Mouse (Mus musculus) MEL (cell line): Measurements from ENCODE around the gene Mxra8. TPM values are rescaled to one million over a fixed set of nuclear protein-coding genes. Genes with fewer than 3 reads are reported as not detected.

ENCODE experiments used
- DNase-seq: peaks from one replicate; pipeline ENCODE4 v3.0.0; 2011; ENCODE audit warnings: low read depth, low spot score
- H3K27ac ChIP-seq: 2 replicates; pipeline ENCODE4 v1.5.1; 2012; ENCODE audit warnings: low read depth, mild to moderate bottlenecking, control low read depth, low read length, moderate library complexity; ENCODE audit not compliant: control insufficient read depth
- H3K27me3 ChIP-seq, 2 experiments: fragments of 150-350 bp in 1 of 2; sonication (generic) in 1 of 2; 2 replicates each; pipeline ENCODE4 v1.6.1; 2012; ENCODE audit warnings: low read length in 2 of 2, mild to moderate bottlenecking in 2 of 2, improper control_type of control experiment in 1 of 2, moderate library complexity in 1 of 2; ENCODE audit not compliant: insufficient read depth in 2 of 2, control insufficient read depth in 1 of 2
- H3K36me3 ChIP-seq, 2 experiments: 2 replicates each; pipeline ENCODE4 v1.6.1; 2012 to 2014; ENCODE audit warnings: low read length in 2 of 2, improper control_type of control experiment in 1 of 2, inconsistent platforms in 1 of 2, mild to moderate bottlenecking in 1 of 2; ENCODE audit not compliant: insufficient read depth in 2 of 2, control insufficient read depth in 1 of 2
- H3K4me1 ChIP-seq, 2 experiments: fragments of 150-350 bp in 1 of 2; sonication (generic) in 1 of 2; 2 replicates each; pipeline ENCODE4 v1.6.1; 2012; ENCODE audit warnings: low read length in 2 of 2, improper control_type of control experiment in 1 of 2, mild to moderate bottlenecking in 1 of 2; ENCODE audit not compliant: insufficient read depth in 2 of 2, control insufficient read depth in 1 of 2
- H3K4me3 ChIP-seq, 2 experiments: fragments of 150-350 bp in 1 of 2; sonication (generic) in 1 of 2; 2 replicates each; pipeline ENCODE4 v1.5.1; 2012; ENCODE audit warnings: low read depth in 2 of 2, low read length in 2 of 2, mild to moderate bottlenecking in 2 of 2, moderate library complexity in 2 of 2, control low read depth in 1 of 2, improper control_type of control experiment in 1 of 2; ENCODE audit not compliant: control insufficient read depth in 1 of 2, insufficient read depth in 1 of 2
- H3K79me2 ChIP-seq: 2 replicates; pipeline ENCODE4 v1.6.1; 2012; ENCODE audit warnings: mild to moderate bottlenecking, low read length, moderate library complexity; ENCODE audit not compliant: control insufficient read depth, poor library complexity, insufficient read depth
- H3K9ac ChIP-seq: 2 replicates; pipeline ENCODE4 v1.6.1; 2012; ENCODE audit warnings: low read depth, mild to moderate bottlenecking, control low read depth, low read length, moderate library complexity; ENCODE audit not compliant: control insufficient read depth, poor library complexity, severe bottlenecking
- H3K9me3 ChIP-seq: fragments of 150-350 bp; sonication (generic); replicated peaks from 2 replicates; pipeline ENCODE4 v1.6.1; 2012; ENCODE audit warnings: mild to moderate bottlenecking, low read length, improper control_type of control experiment, moderate library complexity; ENCODE audit not compliant: insufficient read depth
- BHLHE40 ChIP-seq: IDR thresholded peaks from 2 replicates; pipeline ENCODE4 v1.6.1; 2012; ENCODE audit warnings: low read depth, mild to moderate bottlenecking, inconsistent platforms, low read length, improper control_type of control experiment, borderline replicate concordance
- CHD1 ChIP-seq: IDR thresholded peaks from 2 replicates; pipeline ENCODE4 v1.6.1; 2012; ENCODE audit warnings: low read depth, mild to moderate bottlenecking, inconsistent platforms, low read length, improper control_type of control experiment
- CHD2 ChIP-seq: IDR thresholded peaks from 2 replicates; pipeline ENCODE4 v1.6.1; 2011; ENCODE audit warnings: low read length, improper control_type of control experiment
- CTCF ChIP-seq, 3 experiments: IDR thresholded peaks in 2 of 3; conservative IDR thresholded peaks in 1 of 3; 2 replicates each; pipeline ENCODE4 v1.5.1; 2011 to 2012; ENCODE audit warnings: low read length in 3 of 3, low read depth in 2 of 3, mild to moderate bottlenecking in 2 of 3, improper control_type of control experiment in 1 of 3, inconsistent platforms in 1 of 3, mixed read lengths in 1 of 3, moderate library complexity in 1 of 3; ENCODE audit not compliant: control insufficient read depth in 1 of 3, insufficient read depth in 1 of 3, poor library complexity in 1 of 3, severe bottlenecking in 1 of 3
- E2F4 ChIP-seq: IDR thresholded peaks from 2 replicates; pipeline ENCODE4 v1.6.1; 2011; ENCODE audit warnings: low read depth, low read length, improper control_type of control experiment, borderline replicate concordance
- ELF1 ChIP-seq: IDR thresholded peaks from 2 replicates; pipeline ENCODE4 v1.6.1; 2014; ENCODE audit warnings: low read depth, mild to moderate bottlenecking, inconsistent platforms, low read length, improper control_type of control experiment, moderate library complexity
- EP300 ChIP-seq, 2 experiments: IDR thresholded peaks; 2 replicates each; pipeline ENCODE4 v1.6.1; 2011; ENCODE audit warnings: improper control_type of control experiment in 2 of 2, low read length in 2 of 2, low read depth in 1 of 2, mild to moderate bottlenecking in 1 of 2
- GABPA ChIP-seq: IDR thresholded peaks from 2 replicates; pipeline ENCODE4 v1.6.1; 2012; ENCODE audit warnings: low read depth, mild to moderate bottlenecking, inconsistent platforms, low read length, improper control_type of control experiment, moderate library complexity
- GATA1 ChIP-seq: IDR thresholded peaks from 2 replicates; pipeline ENCODE4 v1.6.1; 2011; ENCODE audit warnings: low read depth, low read length, improper control_type of control experiment
- HCFC1 ChIP-seq: IDR thresholded peaks from 2 replicates; pipeline ENCODE4 v1.6.1; 2012; ENCODE audit warnings: low read depth, mild to moderate bottlenecking, inconsistent platforms, low read length, improper control_type of control experiment, moderate library complexity
- JUND ChIP-seq: IDR thresholded peaks from 2 replicates; pipeline ENCODE4 v1.6.1; 2011; ENCODE audit warnings: low read depth, mild to moderate bottlenecking, improper control_type of control experiment, low read length
- KAT2A ChIP-seq: conservative IDR thresholded peaks from 2 replicates; pipeline ENCODE4 v1.6.1; 2012; ENCODE audit warnings: low read depth, low read length, improper control_type of control experiment, inconsistent platforms
- MAFK ChIP-seq: IDR thresholded peaks from 2 replicates; pipeline ENCODE4 v1.6.1; 2011; ENCODE audit warnings: low read depth, mild to moderate bottlenecking, low read length, improper control_type of control experiment, borderline replicate concordance
- MAX ChIP-seq: IDR thresholded peaks from 2 replicates; pipeline ENCODE4 v1.6.1; 2011; ENCODE audit warnings: low read length, improper control_type of control experiment
- MEF2A ChIP-seq: IDR thresholded peaks from 2 replicates; pipeline ENCODE4 v1.6.1; 2014; ENCODE audit warnings: low read depth, mild to moderate bottlenecking, inconsistent platforms, low read length, improper control_type of control experiment; ENCODE audit not compliant: poor library complexity, insufficient replicate concordance, severe bottlenecking; ENCODE audit errors: extremely low read depth
- MXI1 ChIP-seq: IDR thresholded peaks from 2 replicates; pipeline ENCODE4 v1.6.1; 2011; ENCODE audit warnings: mild to moderate bottlenecking, low read depth, low read length, improper control_type of control experiment
- MYB ChIP-seq: IDR thresholded peaks from 2 replicates; pipeline ENCODE4 v1.6.1; 2011; ENCODE audit warnings: mild to moderate bottlenecking, low read depth, low read length, improper control_type of control experiment
- MYC ChIP-seq: IDR thresholded peaks from 2 replicates; pipeline ENCODE4 v1.6.1; 2011; ENCODE audit warnings: low read depth, mild to moderate bottlenecking, low read length, improper control_type of control experiment, moderate library complexity
- POLR2A ChIP-seq, 2 experiments: IDR thresholded peaks; 2 replicates each; pipeline ENCODE4 v1.6.1; 2011 to 2012; ENCODE audit warnings: low read length in 2 of 2, mild to moderate bottlenecking in 2 of 2, control low read depth in 1 of 2, improper control_type of control experiment in 1 of 2, low read depth in 1 of 2, moderate library complexity in 1 of 2; ENCODE audit not compliant: control insufficient read depth in 1 of 2, insufficient read depth in 1 of 2, poor library complexity in 1 of 2
- POLR2AphosphoS5 ChIP-seq: IDR thresholded peaks from 2 replicates; pipeline ENCODE4 v1.6.1; 2012; ENCODE audit warnings: low read depth, borderline replicate concordance, mild to moderate bottlenecking, inconsistent platforms, low read length, moderate library complexity, mixed read lengths
- RAD21 ChIP-seq: IDR thresholded peaks from 2 replicates; pipeline ENCODE4 v1.6.1; 2011; ENCODE audit warnings: mild to moderate bottlenecking, low read depth, low read length, improper control_type of control experiment
- RCOR1 ChIP-seq: IDR thresholded peaks from 2 replicates; pipeline ENCODE4 v1.6.1; 2012; ENCODE audit warnings: low read depth, mild to moderate bottlenecking, inconsistent platforms, low read length, improper control_type of control experiment
- SMC3 ChIP-seq: IDR thresholded peaks from 2 replicates; pipeline ENCODE4 v1.6.1; 2011; ENCODE audit warnings: low read depth, low read length, improper control_type of control experiment
- TBP ChIP-seq: IDR thresholded peaks from 2 replicates; pipeline ENCODE4 v1.8.0; 2011; ENCODE audit warnings: low read depth, low read length, improper control_type of control experiment
- TCF12 ChIP-seq: IDR thresholded peaks from 2 replicates; pipeline ENCODE4 v1.6.1; 2014; ENCODE audit warnings: low read depth, mild to moderate bottlenecking, inconsistent platforms, low read length, improper control_type of control experiment, moderate library complexity
- UBTF ChIP-seq: IDR thresholded peaks from 2 replicates; pipeline ENCODE4 v1.6.1; 2012; ENCODE audit warnings: low read depth, mild to moderate bottlenecking, inconsistent platforms, low read length, improper control_type of control experiment, moderate library complexity, borderline replicate concordance; ENCODE audit not compliant: insufficient read depth
- USF1 ChIP-seq: IDR thresholded peaks from 2 replicates; pipeline ENCODE4 v1.6.1; 2014; ENCODE audit warnings: low read depth, mild to moderate bottlenecking, inconsistent platforms, low read length, improper control_type of control experiment, moderate library complexity
- ZKSCAN1 ChIP-seq: IDR thresholded peaks from 2 replicates; pipeline ENCODE4 v1.6.1; 2012; ENCODE audit warnings: low read depth, mild to moderate bottlenecking, inconsistent platforms, low read length, improper control_type of control experiment, moderate library complexity
- ZMIZ1 ChIP-seq: IDR thresholded peaks from 2 replicates; pipeline ENCODE4 v1.6.1; 2012; ENCODE audit warnings: low read depth, mild to moderate bottlenecking, inconsistent platforms, low read length, improper control_type of control experiment, moderate library complexity
- ZNF384 ChIP-seq: IDR thresholded peaks from 2 replicates; pipeline ENCODE4 v1.6.1; 2012; ENCODE audit warnings: low read depth, mild to moderate bottlenecking, inconsistent platforms, low read length, improper control_type of control experiment
- polyA plus RNA-seq, 2 experiments: library from polyadenylated mRNA; stranded (reverse) in 1 of 2; unstranded in 1 of 2; fragments of >175 nt in 1 of 2; fragments of >200 nt in 1 of 2; gene quantifications; 2 replicates each; pipeline versions ENCODE4 v1.2.1 to v1.2.4; 2012; ENCODE audit warnings: low replicate concordance in 2 of 2, low read depth in 1 of 2; ENCODE audit not compliant: insufficient read length in 2 of 2, insufficient read depth in 1 of 2, missing spikeins in 1 of 2
- total RNA-seq: library from RNA; depleted of rRNA; stranded (reverse); fragments of 300-350 nt; gene quantifications from 2 replicates; pipeline ENCODE4 v1.2.3, GENCODE M21; 2012

Gene Mxra8
- total and polyA plus RNA-seq, 3 experiments, result 0.46 TPM; not detected in 2

DNA sequence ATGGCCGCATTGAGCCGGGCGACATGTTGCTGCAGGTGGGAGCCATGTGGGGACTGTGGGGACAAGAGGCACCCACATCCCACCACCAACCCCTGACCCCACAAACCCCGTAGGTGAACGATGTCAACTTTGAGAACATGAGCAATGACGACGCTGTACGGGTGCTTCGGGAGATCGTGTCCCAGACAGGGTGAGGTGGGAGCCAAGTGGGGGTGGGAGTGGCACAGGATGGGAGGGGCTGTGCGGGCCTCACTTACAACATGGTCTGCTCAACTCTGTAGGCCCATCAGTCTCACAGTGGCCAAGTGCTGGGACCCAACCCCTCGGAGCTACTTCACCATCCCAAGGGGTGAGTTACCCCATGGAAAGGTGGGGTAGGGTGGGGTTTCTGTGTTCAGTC, 15.5 kb downstream of the Mxra8 start:
- no peak overlapping the region for H3K9ac ChIP-seq
- H3K36me3 ChIP-seq, result peaks cover 2 to 4% of the 10 kb centered on the region in 2 experiments; a peak in 3 of 4 replicates
- no peak overlapping the region for H3K4me3 ChIP-seq
- H3K9me3 ChIP-seq, result no peaks in the 10 kb centered on the region
- H3K27ac ChIP-seq, result no peak overlapping the region
- H3K4me1 ChIP-seq, result peaks cover 11 to 22% of the 10 kb centered on the region in 2 experiments
- H3K79me2 ChIP-seq, result peaks cover 23% of the 10 kb centered on the region
- H3K27me3 ChIP-seq, result no peaks in the 10 kb centered on the region
- TF ChIP-seq UBTF (no peak), GATA1 (no peak), TBP (no peak), ELF1 (no peak), MAX (no peak), ZKSCAN1 (no peak), MYC (no peak), TCF12 (no peak), SMC3 (no peak), MEF2A (no peak), MYB (no peak), ZMIZ1 (no peak), MXI1 (no peak), MAFK (no peak), USF1 (no peak), GABPA (no peak), RCOR1 (no peak), CHD2 (no peak), RAD21 (no peak), JUND (no peak)
- no peak for DNase-seq

DNA sequence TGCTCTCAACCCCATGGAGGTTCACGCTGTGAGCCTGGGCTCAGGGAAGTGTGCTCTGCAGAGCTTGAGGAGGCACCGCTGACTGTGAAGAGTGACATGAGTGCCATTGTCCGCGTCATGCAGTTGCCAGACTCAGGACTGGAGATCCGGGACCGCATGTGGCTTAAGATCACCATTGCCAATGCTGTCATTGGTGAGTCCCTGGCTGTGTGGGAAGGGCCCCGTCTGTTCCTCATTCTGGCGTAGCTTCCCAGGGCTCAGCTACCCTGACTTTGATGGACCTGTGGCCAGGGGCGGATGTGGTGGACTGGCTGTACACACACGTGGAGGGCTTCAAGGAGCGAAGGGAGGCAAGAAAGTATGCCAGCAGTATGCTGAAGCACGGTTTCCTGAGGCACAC, 16.6 kb downstream of the Mxra8 start:
- Histone ChIP-seq H3K27ac (no peak overlapping the region), H3K36me3 (peaks cover 2 to 4% of the 10 kb centered on the region in 2 experiments; a peak in 2 of 4 replicates)

More for the DNA sequence above, 16.6 kb downstream of the Mxra8 start:
- no peak for DNase-seq
- H3K4me3 ChIP-seq, result no peak overlapping the region
- H3K27me3 ChIP-seq, result no peaks in the 10 kb centered on the region
- TF ChIP-seq MAFK, result no peak
- TF ChIP-seq USF1, result no peak
- TF ChIP-seq CTCF (IDR thresholded peaks at IDR 0.05 in 2 of 3, conservative IDR thresholded peaks at IDR 0.05 in 1 of 3; ENCODE audit: control insufficient read depth in 1 of 3, insufficient read depth in 1 of 3, low read depth in 2 of 3, low read length in 3 of 3, poor library complexity in 1 of 3, severe bottlenecking in 1 of 3), result no peak
- TF ChIP-seq ZKSCAN1, result no peak
- TF ChIP-seq EP300 (IDR thresholded peaks at IDR 0.05; ENCODE audit: low read depth in 1 of 2, low read length in 2 of 2), result no peak
- TF ChIP-seq E2F4, result no peak
- no peak for TF ChIP-seq CHD1
- TF ChIP-seq ZNF384, result no peak
- no peak for TF ChIP-seq POLR2A (IDR thresholded peaks at IDR 0.05; ENCODE audit: control insufficient read depth in 1 of 2, insufficient read depth in 1 of 2, low read depth in 1 of 2, low read length in 2 of 2, poor library complexity in 1 of 2)
- TF ChIP-seq MAX, result no peak
- no peak for TF ChIP-seq KAT2A
- no peak for TF ChIP-seq BHLHE40
- no peak for TF ChIP-seq HCFC1
- TF ChIP-seq MXI1, result no peak
- no peak for TF ChIP-seq RAD21
- no peak for TF ChIP-seq MYC
- TF ChIP-seq MEF2A, result no peak
- TF ChIP-seq TBP, result no peak
- no peak for TF ChIP-seq POLR2AphosphoS5
- no peaks in the 10 kb centered on the region for H3K9me3 ChIP-seq
- peaks cover 12% of the 10 kb centered on the region for H3K79me2 ChIP-seq
- H3K4me1 ChIP-seq, result peaks cover 6 to 11% of the 10 kb centered on the region in 2 experiments
- no peak overlapping the region for H3K9ac ChIP-seq
